Mouse (Mus musculus) hindbrain, embryonic 11.5 days (tissue): ENCODE measurements around the gene Lsp1. TPM values are rescaled to one million over a fixed set of nuclear protein-coding genes. Genes with fewer than 3 reads are reported as not detected.

ENCODE experiments used
- ATAC-seq: fragments of 200-750 bp; cut with Nextera tagmentation; 2 replicates; pipeline ENCODE4 v1.8.0; 2017; ENCODE audit warnings: mild to moderate bottlenecking, moderate TSS enrichment, moderate library complexity; ENCODE audit not compliant: low FRiP score
- DNase-seq: peaks from one replicate; pipeline ENCODE4 v3.0.0-alpha.2; 2015; ENCODE audit warnings: low spot score
- H3K27ac ChIP-seq: fragments of 300-500 bp; sonication (generic); 2 replicates; pipeline ENCODE4 v1.5.1; 2014; ENCODE audit warnings: mild to moderate bottlenecking, low read depth, low read length
- H3K27me3 ChIP-seq: fragments of 300-500 bp; sonication (generic); 2 replicates; pipeline ENCODE4 v1.6.1; 2014; ENCODE audit warnings: mild to moderate bottlenecking, low read length, moderate library complexity, mixed read lengths; ENCODE audit not compliant: control insufficient read depth, insufficient read depth
- H3K36me3 ChIP-seq: fragments of 300-500 bp; sonication (generic); 2 replicates; pipeline ENCODE4 v1.6.1; 2014; ENCODE audit warnings: mild to moderate bottlenecking, low read length, moderate library complexity, mixed read lengths; ENCODE audit not compliant: control insufficient read depth, insufficient read depth
- H3K4me1 ChIP-seq: fragments of 300-500 bp; sonication (generic); replicated peaks from 2 replicates; pipeline ENCODE4 v1.6.1; 2014; ENCODE audit warnings: low read length, mixed read lengths; ENCODE audit not compliant: control insufficient read depth, insufficient read depth
- H3K4me2 ChIP-seq: fragments of 300-500 bp; sonication (generic); replicated peaks from 2 replicates; pipeline ENCODE4 v1.6.1; 2014; ENCODE audit warnings: mild to moderate bottlenecking, low read depth, low read length
- H3K4me3 ChIP-seq: fragments of 300-500 bp; sonication (generic); 2 replicates; pipeline ENCODE4 v1.5.1; 2014; ENCODE audit warnings: low read depth, low read length
- H3K9ac ChIP-seq: fragments of 300-500 bp; sonication (generic); 2 replicates; pipeline ENCODE4 v1.6.1; 2014; ENCODE audit warnings: low read depth, low read length
- H3K9me3 ChIP-seq: fragments of 300-500 bp; sonication (generic); 2 replicates; pipeline ENCODE4 v1.6.1; 2016; ENCODE audit warnings: low read length; ENCODE audit not compliant: control insufficient read depth
- WGBS: fragments of 180-500 bp; shearing (Covaris S2); extraction: QIAGEN DNeasy Blood & Tissue Kit; methylation state at CpG from one replicate; pipeline ENCODE4 v1.1.7; 2014; 5-methylcytosine and 5-hydroxymethylcytosine counted together
- polyA plus RNA-seq: library from polyadenylated mRNA; unstranded; fragments of >200 nt; fragmentation: Nextera tagmentation; extraction: Ambion mirVana; gene quantifications from 2 replicates; pipeline ENCODE4 v1.2.1, GENCODE M21; 2014

Lsp1 gene
- polyA plus RNA-seq, 1 experiment from 2014 or later = 16.1 TPM

- Histone ChIP-seq H3K9me3 (no peaks in the 10 kb centered on the region), H3K9ac (no peak overlapping the region), H3K27ac (0 out of 2 replicates have a peak overlapping the region, but pooled peaks have one; percentile 27), H3K4me2 (no peak overlapping the region), H3K4me3 (no peak overlapping the region), H3K4me1 (no peaks in the 10 kb centered on the region), H3K27me3 (no peaks in the 10 kb centered on the region), H3K36me3 (no peaks in the 10 kb centered on the region)
- ATAC-seq = no peak
- DNase-seq = no peak
- 72% methylated on average over 2 of the region's 2 CpGs for WGBS
These were observed 5.4 kb upstream of the Lsp1 start for GRCm38 (mm10) chr7:142455251-142455650.

- Histone ChIP-seq H3K27me3 (no peaks in the 10 kb centered on the region), H3K9me3 (no peaks in the 10 kb centered on the region), H3K9ac (no peak overlapping the region), H3K4me1 (no peaks in the 10 kb centered on the region), H3K4me2 (no peak overlapping the region), H3K4me3 (no peak overlapping the region), H3K27ac (0 out of 2 replicates have a peak overlapping the region, but pooled peaks have one; percentile 56), H3K36me3 (no peaks in the 10 kb centered on the region)
- ATAC-seq = peak; percentile 14; the same call in 1 of the 2 replicates
- DNase-seq = no peak
- 61% methylated on average over 3 of the region's 3 CpGs for WGBS
These were observed 3.8 kb upstream of the Lsp1 start for GRCm38 (mm10) chr7:142456806-142457205.

DNA sequence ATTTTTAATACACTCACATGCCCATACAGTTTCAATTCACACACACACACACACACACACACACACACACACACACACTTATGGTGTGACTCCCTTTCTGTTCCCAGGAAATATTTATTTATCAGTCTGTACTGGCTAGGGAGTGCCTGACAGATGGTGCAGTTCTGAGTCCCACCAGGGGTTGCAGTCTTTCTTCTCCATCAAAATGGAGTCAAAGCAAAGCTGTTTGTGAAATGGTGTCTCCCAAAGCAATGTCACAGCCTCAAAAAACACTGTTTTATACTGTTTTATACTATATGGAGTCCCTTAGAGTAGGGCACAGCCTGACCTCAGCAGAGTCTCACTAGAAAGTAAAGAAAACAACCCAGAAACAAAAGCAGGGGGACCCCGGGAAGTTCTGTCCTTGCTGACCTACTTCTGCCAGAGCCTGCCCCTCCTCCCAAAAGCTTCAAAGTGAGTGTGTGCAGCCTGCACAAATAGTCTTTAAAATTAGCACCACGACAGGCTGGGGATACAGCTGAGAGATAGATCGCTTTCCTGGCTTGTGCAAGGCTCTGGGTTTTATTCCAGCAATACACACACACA is 3.3 kb upstream of the Lsp1 start:
- Histone ChIP-seq H3K36me3 (no peaks in the 10 kb centered on the region), H3K27me3 (no peaks in the 10 kb centered on the region), H3K9ac (no peak overlapping the region), H3K4me2 (no peak overlapping the region), H3K4me1 (no peaks in the 10 kb centered on the region), H3K4me3 (no peak overlapping the region), H3K9me3 (no peaks in the 10 kb centered on the region), H3K27ac (peak overlapping the region; percentile 56)
- ATAC-seq (peak; percentile 49; the same call in 1 of the 2 replicates), DNase-seq (peak; percentile 33)
- 30% methylated on average over 3 of the region's 3 CpGs for WGBS

DNA sequence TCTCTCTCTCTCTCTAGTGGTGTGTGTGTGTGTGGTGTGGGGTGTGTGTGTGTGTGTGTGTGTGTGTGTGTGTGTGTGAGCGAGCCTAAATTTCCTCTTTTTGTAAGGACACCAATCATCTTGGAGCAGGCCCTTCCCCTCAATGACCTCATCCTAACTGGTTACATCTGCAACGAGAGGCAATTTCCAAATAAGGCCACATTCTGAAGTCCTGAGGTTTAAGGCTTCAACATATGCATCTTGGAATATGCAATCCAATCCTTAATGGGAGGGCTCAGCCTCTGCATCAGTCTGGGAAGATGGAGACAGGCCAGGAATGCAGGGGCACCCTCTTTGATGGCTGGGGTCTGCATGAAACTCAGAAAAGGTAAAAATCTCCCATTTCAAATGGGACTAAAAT is 2.6 kb upstream of the Lsp1 start:
- H3K4me2 ChIP-seq = no peak overlapping the region
- H3K27ac ChIP-seq = peak overlapping the region; percentile 56; the same call in 1 of the 2 replicates
- 36% methylated on average over 2 of the region's 2 CpGs for WGBS
- no peaks in the 10 kb centered on the region for H3K9me3 ChIP-seq
- no peak overlapping the region for H3K4me3 ChIP-seq
- no peak overlapping the region for H3K9ac ChIP-seq
- H3K27me3 ChIP-seq = no peaks in the 10 kb centered on the region
- H3K36me3 ChIP-seq = no peaks in the 10 kb centered on the region
- ATAC-seq (no peak), DNase-seq (no peak)
- H3K4me1 ChIP-seq = no peaks in the 10 kb centered on the region

GRCm38 (mm10) chr7:142458676-142459298 is 1.8 kb upstream of the Lsp1 start:
- ATAC-seq (no peak), DNase-seq (no peak)
- Histone ChIP-seq H3K9me3 (no peaks in the 10 kb centered on the region), H3K36me3 (no peaks in the 10 kb centered on the region), H3K27me3 (no peaks in the 10 kb centered on the region), H3K4me1 (no peaks in the 10 kb centered on the region), H3K9ac (no peak overlapping the region), H3K27ac (no peak overlapping the region), H3K4me2 (no peak overlapping the region), H3K4me3 (no peak overlapping the region)
- WGBS = 83% methylated on average over 5 of the region's 5 CpGs

DNA sequence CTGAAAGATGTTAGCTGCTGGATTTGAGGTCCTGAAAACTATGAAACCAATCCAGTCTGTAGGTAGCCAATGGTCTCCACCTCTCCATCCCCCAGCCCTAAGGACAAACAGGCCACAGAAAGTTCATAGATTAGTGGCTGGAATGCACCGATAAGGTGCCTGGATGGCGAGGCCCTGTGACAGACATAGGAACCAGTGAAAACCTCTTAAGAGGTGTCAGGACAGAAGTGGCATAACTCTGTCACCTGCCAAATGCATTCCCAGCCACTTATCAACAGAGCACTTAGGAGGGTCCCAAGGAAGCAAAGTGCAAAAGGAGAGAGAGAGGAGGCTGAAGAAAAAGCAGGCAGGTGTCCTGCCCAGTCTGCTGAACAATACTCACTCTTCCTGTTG is 1.3 kb upstream of the Lsp1 start:
- H3K9me3 ChIP-seq = no peaks in the 10 kb centered on the region
- no peaks in the 10 kb centered on the region for H3K36me3 ChIP-seq
- 93% methylated on average over 2 of the region's 2 CpGs for WGBS
- H3K4me1 ChIP-seq = no peaks in the 10 kb centered on the region
- H3K4me2 ChIP-seq = no peak overlapping the region
- H3K4me3 ChIP-seq = no peak overlapping the region
- DNase-seq (no peak), ATAC-seq (no peak)
- no peaks in the 10 kb centered on the region for H3K27me3 ChIP-seq
- no peak overlapping the region for H3K27ac ChIP-seq
- H3K9ac ChIP-seq = no peak overlapping the region

GRCm38 (mm10) chr7:142461446-142461845 is 837 bp downstream of the Lsp1 start:
- H3K4me1 ChIP-seq = no peaks in the 10 kb centered on the region
- no peaks in the 10 kb centered on the region for H3K36me3 ChIP-seq
- no peaks in the 10 kb centered on the region for H3K9me3 ChIP-seq
- no peak for ATAC-seq
- no peaks in the 10 kb centered on the region for H3K27me3 ChIP-seq
- no peak overlapping the region for H3K4me2 ChIP-seq
- WGBS = 94% methylated on average over 2 of the region's 2 CpGs
- no peak overlapping the region for H3K9ac ChIP-seq
- H3K4me3 ChIP-seq = no peak overlapping the region
- H3K27ac ChIP-seq = no peak overlapping the region
- DNase-seq = no peak

DNA sequence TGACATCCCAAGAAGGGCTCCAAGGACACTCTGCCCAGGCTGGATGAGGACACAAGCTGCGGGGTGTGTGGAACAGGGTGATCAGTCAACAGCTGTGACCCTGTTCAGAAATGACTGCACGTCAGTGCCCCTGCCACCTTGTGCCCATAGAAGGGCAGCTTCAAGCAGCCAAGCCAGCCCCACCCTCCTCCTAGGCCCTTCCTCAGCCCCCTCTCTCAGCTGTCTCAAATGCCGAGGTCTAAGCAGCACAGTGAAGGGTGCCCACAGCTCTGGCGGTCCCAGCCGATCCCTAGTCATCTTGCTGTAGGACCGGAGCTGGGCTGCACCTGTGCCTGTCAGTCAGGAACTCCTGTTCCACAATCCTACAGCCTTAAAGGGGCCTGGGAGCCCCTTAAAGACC is 1.6 kb downstream of the Lsp1 start:
- 78% methylated on average over 6 of the region's 6 CpGs for WGBS
- H3K4me1 ChIP-seq = no peaks in the 10 kb centered on the region
- no peak overlapping the region for H3K4me2 ChIP-seq
- ATAC-seq = no peak
- no peaks in the 10 kb centered on the region for H3K9me3 ChIP-seq
- no peaks in the 10 kb centered on the region for H3K27me3 ChIP-seq
- H3K27ac ChIP-seq = no peak overlapping the region
- no peaks in the 10 kb centered on the region for H3K36me3 ChIP-seq
- no peak overlapping the region for H3K9ac ChIP-seq
- H3K4me3 ChIP-seq = no peak overlapping the region
- DNase-seq = no peak

- no peaks in the 10 kb centered on the region for H3K36me3 ChIP-seq
- no peaks in the 10 kb centered on the region for H3K27me3 ChIP-seq
- no peaks in the 10 kb centered on the region for H3K9me3 ChIP-seq
- ATAC-seq (no peak), DNase-seq (no peak)
- H3K4me3 ChIP-seq = no peak overlapping the region
- no peaks in the 10 kb centered on the region for H3K4me1 ChIP-seq
- 75% methylated on average over 4 of the region's 4 CpGs for WGBS
- no peak overlapping the region for H3K9ac ChIP-seq
- H3K27ac ChIP-seq = no peak overlapping the region
- no peak overlapping the region for H3K4me2 ChIP-seq
These were observed 2.0 kb downstream of the Lsp1 start for GRCm38 (mm10) chr7:142462594-142463078.
